Mouse (Mus musculus) heart, embryonic 15.5 days (tissue): Measurements from ENCODE around the gene Palld. TPM values are rescaled to one million over a fixed set of nuclear protein-coding genes. Genes with fewer than 3 reads are reported as not detected.

Experiments used
- ATAC-seq: fragments of 200-750 bp; cut with Nextera tagmentation; replicated peaks from 2 replicates; pipeline ENCODE4 v1.8.0; 2017; ENCODE audit warnings: low read depth, moderate TSS enrichment; ENCODE audit not compliant: insufficient number of reproducible peaks, insufficient read depth, low FRiP score
- H3K27ac ChIP-seq: fragments of 300-500 bp; sonication (generic); 2 replicates; pipeline ENCODE4 v1.5.1; 2015; ENCODE audit warnings: mild to moderate bottlenecking, inconsistent platforms
- H3K27me3 ChIP-seq: fragments of 300-500 bp; sonication (generic); 2 replicates; pipeline ENCODE4 v1.6.1; 2015; ENCODE audit warnings: inconsistent platforms
- H3K36me3 ChIP-seq: fragments of 300-500 bp; sonication (generic); 2 replicates; pipeline ENCODE4 v1.6.1; 2015; ENCODE audit warnings: mild to moderate bottlenecking, inconsistent platforms
- H3K4me1 ChIP-seq: fragments of 300-500 bp; sonication (generic); replicated peaks from 2 replicates; pipeline ENCODE4 v1.6.1; 2015; ENCODE audit warnings: inconsistent platforms
- H3K4me2 ChIP-seq: fragments of 300-500 bp; sonication (generic); 2 replicates; pipeline ENCODE4 v1.6.1; 2015; ENCODE audit warnings: inconsistent platforms, mild to moderate bottlenecking, moderate library complexity
- H3K4me3 ChIP-seq: fragments of 300-500 bp; sonication (generic); 2 replicates; pipeline ENCODE4 v1.5.1; 2015; ENCODE audit warnings: mild to moderate bottlenecking, inconsistent platforms
- H3K9ac ChIP-seq: fragments of 300-500 bp; sonication (generic); 2 replicates; pipeline ENCODE4 v1.6.1; 2015; ENCODE audit warnings: mild to moderate bottlenecking, inconsistent platforms
- H3K9me3 ChIP-seq: fragments of 300-500 bp; sonication (generic); replicated peaks from 2 replicates; pipeline ENCODE4 v1.6.1; 2016; ENCODE audit warnings: inconsistent platforms
- WGBS: fragments of 180-500 bp; shearing (Covaris S2); methylation state at CpG from one replicate; pipeline ENCODE4 v1.1.7; 2015; ENCODE audit warnings: mixed read lengths; 5-methylcytosine and 5-hydroxymethylcytosine counted together
- polyA plus RNA-seq: library from polyadenylated mRNA; unstranded; fragments of >200 nt; fragmentation: Nextera tagmentation; extraction: Ambion mirVana; gene quantifications from 2 replicates; pipeline ENCODE4 v1.2.1, GENCODE M21; 2015

Gene Palld
- polyA plus RNA-seq, 1 experiment from 2014 or later: 173 TPM

GRCm38 (mm10) chr8:61698959-61699358 lies 203.5 kb downstream of the Palld start:
- no peak for ATAC-seq
- no peak overlapping the region for H3K4me3 ChIP-seq
- H3K9me3 ChIP-seq: no peaks in the 10 kb centered on the region
- no peaks in the 10 kb centered on the region for H3K27me3 ChIP-seq
- peaks cover 28% of the 10 kb centered on the region for H3K4me1 ChIP-seq
- WGBS: 72% methylated on average over 2 of the region's 2 CpGs
- peaks cover 37% of the 10 kb centered on the region for H3K36me3 ChIP-seq
- no peak overlapping the region for H3K4me2 ChIP-seq
- no peak overlapping the region for H3K27ac ChIP-seq
- no peak overlapping the region for H3K9ac ChIP-seq

GRCm38 (mm10) chr8:61697728-61698385 lies 204.6 kb downstream of the Palld start:
- peak overlapping the region; percentile 39 for H3K27ac ChIP-seq
- H3K4me1 ChIP-seq: peaks cover 18% of the 10 kb centered on the region
- H3K9ac ChIP-seq: no peak overlapping the region
- H3K4me3 ChIP-seq: no peak overlapping the region
- peaks cover 37% of the 10 kb centered on the region for H3K36me3 ChIP-seq
- no peaks in the 10 kb centered on the region for H3K27me3 ChIP-seq
- 67% methylated on average over 7 of the region's 7 CpGs for WGBS
- no peak overlapping the region for H3K4me2 ChIP-seq
- H3K9me3 ChIP-seq: no peaks in the 10 kb centered on the region
- no peak for ATAC-seq

- no peak overlapping the region for H3K4me3 ChIP-seq
- no peaks in the 10 kb centered on the region for H3K9me3 ChIP-seq
- H3K9ac ChIP-seq: no peak overlapping the region
- peaks cover 15% of the 10 kb centered on the region for H3K4me1 ChIP-seq
- no peaks in the 10 kb centered on the region for H3K27me3 ChIP-seq
- H3K4me2 ChIP-seq: no peak overlapping the region
- WGBS: 81% methylated on average over 2 of the region's 2 CpGs
- H3K36me3 ChIP-seq: peaks cover 29% of the 10 kb centered on the region
- ATAC-seq: no peak
- peak overlapping the region; percentile 39; the same call in 1 of the 2 replicates for H3K27ac ChIP-seq
Observed at GRCm38 (mm10) chr8:61696846-61697455, 205.5 kb downstream of the Palld start.

GRCm38 (mm10) chr8:61695416-61695815 lies 207.1 kb downstream of the Palld start:
- no peak for ATAC-seq
- H3K27me3 ChIP-seq: no peaks in the 10 kb centered on the region
- WGBS: 33% methylated on average over 1 of the region's 1 CpGs
- H3K27ac ChIP-seq: no peak overlapping the region
- H3K4me3 ChIP-seq: no peak overlapping the region
- no peak overlapping the region for H3K9ac ChIP-seq
- no peak overlapping the region for H3K4me2 ChIP-seq
- H3K36me3 ChIP-seq: peaks cover 20% of the 10 kb centered on the region
- no peaks in the 10 kb centered on the region for H3K9me3 ChIP-seq
- H3K4me1 ChIP-seq: peaks cover 15% of the 10 kb centered on the region

GRCm38 (mm10) chr8:61692866-61693265 lies 209.6 kb downstream of the Palld start:
- no peaks in the 10 kb centered on the region for H3K27me3 ChIP-seq
- H3K4me1 ChIP-seq: peaks cover 7% of the 10 kb centered on the region
- no peak overlapping the region for H3K9ac ChIP-seq
- H3K36me3 ChIP-seq: peaks cover 19% of the 10 kb centered on the region; the same call in 1 of the 2 replicates
- H3K4me3 ChIP-seq: no peak overlapping the region
- ATAC-seq: no peak
- no peak overlapping the region for H3K4me2 ChIP-seq
- H3K9me3 ChIP-seq: no peaks in the 10 kb centered on the region
- WGBS: 88% methylated on average over 4 of the region's 4 CpGs
- H3K27ac ChIP-seq: no peak overlapping the region

- no peaks in the 10 kb centered on the region for H3K27me3 ChIP-seq
- H3K4me1 ChIP-seq: peaks cover 2% of the 10 kb centered on the region
- no peak overlapping the region for H3K4me3 ChIP-seq
- H3K4me2 ChIP-seq: no peak overlapping the region
- WGBS: 87% methylated on average over 3 of the region's 3 CpGs
- H3K9me3 ChIP-seq: no peaks in the 10 kb centered on the region
- H3K36me3 ChIP-seq: peaks cover 17% of the 10 kb centered on the region; the same call in 1 of the 2 replicates
- no peak overlapping the region for H3K9ac ChIP-seq
- no peak for ATAC-seq
- H3K27ac ChIP-seq: no peak overlapping the region
Observed at GRCm38 (mm10) chr8:61692129-61692528, 210.4 kb downstream of the Palld start.

GRCm38 (mm10) chr8:61691391-61691790 lies 211.1 kb downstream of the Palld start:
- no peak for ATAC-seq
- Histone ChIP-seq H3K9me3 (no peaks in the 10 kb centered on the region), H3K36me3 (peaks cover 25% of the 10 kb centered on the region; the same call in 1 of the 2 replicates), H3K27ac (no peak overlapping the region), H3K9ac (no peak overlapping the region), H3K4me3 (no peak overlapping the region), H3K4me1 (peaks cover 2% of the 10 kb centered on the region), H3K27me3 (no peaks in the 10 kb centered on the region), H3K4me2 (no peak overlapping the region)
- 17% methylated on average over 1 of the region's 1 CpGs for WGBS

- 76% methylated on average over 4 of the region's 4 CpGs for WGBS
- Histone ChIP-seq H3K9ac (no peak overlapping the region), H3K27ac (no peak overlapping the region), H3K9me3 (no peaks in the 10 kb centered on the region), H3K36me3 (peaks cover 36% of the 10 kb centered on the region; the same call in 1 of the 2 replicates), H3K4me3 (no peak overlapping the region), H3K27me3 (no peaks in the 10 kb centered on the region), H3K4me2 (no peak overlapping the region), H3K4me1 (peaks cover 19% of the 10 kb centered on the region)
- no peak for ATAC-seq
Observed at GRCm38 (mm10) chr8:61687071-61687470, 215.4 kb downstream of the Palld start.

GRCm38 (mm10) chr8:61686340-61686739 lies 216.2 kb downstream of the Palld start:
- H3K4me3 ChIP-seq: no peak overlapping the region
- no peak overlapping the region for H3K27ac ChIP-seq
- H3K27me3 ChIP-seq: no peaks in the 10 kb centered on the region
- ATAC-seq: no peak
- H3K9ac ChIP-seq: no peak overlapping the region
- H3K4me2 ChIP-seq: no peak overlapping the region
- peaks cover 33% of the 10 kb centered on the region; the same call in 1 of the 2 replicates for H3K36me3 ChIP-seq
- H3K9me3 ChIP-seq: no peaks in the 10 kb centered on the region
- H3K4me1 ChIP-seq: peaks cover 25% of the 10 kb centered on the region

- no peak overlapping the region for H3K27ac ChIP-seq
- WGBS: 91% methylated on average over 1 of the region's 1 CpGs
- peaks cover 32% of the 10 kb centered on the region; the same call in 1 of the 2 replicates for H3K36me3 ChIP-seq
- H3K9me3 ChIP-seq: no peaks in the 10 kb centered on the region
- no peak overlapping the region for H3K4me2 ChIP-seq
- no peak for ATAC-seq
- H3K4me1 ChIP-seq: peaks cover 33% of the 10 kb centered on the region
- H3K4me3 ChIP-seq: no peak overlapping the region
- no peaks in the 10 kb centered on the region for H3K27me3 ChIP-seq
- H3K9ac ChIP-seq: no peak overlapping the region
Observed at GRCm38 (mm10) chr8:61685280-61685679, 217.2 kb downstream of the Palld start.

- Histone ChIP-seq H3K27ac (peak overlapping the region; percentile 38), H3K36me3 (peaks cover 34% of the 10 kb centered on the region; the same call in 1 of the 2 replicates), H3K4me3 (no peak overlapping the region), H3K4me2 (no peak overlapping the region), H3K4me1 (peaks cover 40% of the 10 kb centered on the region), H3K27me3 (no peaks in the 10 kb centered on the region), H3K9ac (no peak overlapping the region), H3K9me3 (no peaks in the 10 kb centered on the region)
- WGBS: 76% methylated on average over 4 of the region's 4 CpGs
- no peak for ATAC-seq
Observed at GRCm38 (mm10) chr8:61684280-61684939, 218.1 kb downstream of the Palld start.
